Mouse (Mus musculus): ENCODE measurements around the gene Osbpl8. TPM values are rescaled to one million over a fixed set of nuclear protein-coding genes. Genes with fewer than 3 reads are reported as not detected.

Osbpl8 gene
- polyA plus RNA-seq, 1 experiment = 1.3 TPM

- Histone ChIP-seq H3K9me3 (peaks cover 3% of the 10 kb centered on the region; the same call in 1 of the 2 replicates), H3K36me3 (replicated peaks; ENCODE audit: low read length) (no peaks in the 10 kb centered on the region), H3K4me1 (peaks cover 55% of the 10 kb centered on the region), H3K27me3 (replicated peaks) (no peaks in the 10 kb centered on the region), H3K4me3 (replicated peaks) (peak overlapping the region; percentile 19)
- TF ChIP-seq GATA1 (IDR thresholded peaks at IDR 0.05; ENCODE audit: borderline replicate concordance, low read length) = no peak
- no peak for TF ChIP-seq FLI1 (IDR thresholded peaks at IDR 0.05; ENCODE audit: low read length)
Observed at GRCm38 (mm10) chr10:111163025-111163424, 1.5 kb upstream of the Osbpl8 start.

- peaks cover 62% of the 10 kb centered on the region for H3K4me1 ChIP-seq
- no peaks in the 10 kb centered on the region for H3K36me3 ChIP-seq (replicated peaks; ENCODE audit: low read length)
- H3K9me3 ChIP-seq = no peaks in the 10 kb centered on the region
- no peak for TF ChIP-seq FLI1 (IDR thresholded peaks at IDR 0.05; ENCODE audit: low read length)
- TF ChIP-seq GATA1 (IDR thresholded peaks at IDR 0.05; ENCODE audit: borderline replicate concordance, low read length) = no peak
- no peaks in the 10 kb centered on the region for H3K27me3 ChIP-seq (replicated peaks)
- peak overlapping the region; percentile 94 for H3K4me3 ChIP-seq (replicated peaks)
Observed at GRCm38 (mm10) chr10:111163601-111164240, 831 bp upstream of the Osbpl8 start.

- H3K4me3 ChIP-seq (replicated peaks) = peak overlapping the region; percentile 94
- no peaks in the 10 kb centered on the region for H3K27me3 ChIP-seq (replicated peaks)
- TF ChIP-seq FLI1 (IDR thresholded peaks at IDR 0.05; ENCODE audit: low read length) (no peak), GATA1 (IDR thresholded peaks at IDR 0.05; ENCODE audit: borderline replicate concordance, low read length) (no peak)
- H3K4me1 ChIP-seq = peaks cover 72% of the 10 kb centered on the region
- H3K36me3 ChIP-seq (replicated peaks; ENCODE audit: low read length) = no peaks in the 10 kb centered on the region
- no peaks in the 10 kb centered on the region for H3K9me3 ChIP-seq
Observed at GRCm38 (mm10) chr10:111165219-111165981, 848 bp downstream of the Osbpl8 start.

- peaks cover 2% of the 10 kb centered on the region for H3K36me3 ChIP-seq (replicated peaks; ENCODE audit: low read length)
- no peak for TF ChIP-seq FLI1 (IDR thresholded peaks at IDR 0.05; ENCODE audit: low read length)
- TF ChIP-seq GATA1 (IDR thresholded peaks at IDR 0.05; ENCODE audit: borderline replicate concordance, low read length) = no peak
- no peaks in the 10 kb centered on the region for H3K9me3 ChIP-seq
- no peaks in the 10 kb centered on the region for H3K27me3 ChIP-seq (replicated peaks)
- peak overlapping the region; percentile 94 for H3K4me3 ChIP-seq (replicated peaks)
- H3K4me1 ChIP-seq = peaks cover 77% of the 10 kb centered on the region
Observed at GRCm38 (mm10) chr10:111166057-111166841, 1.7 kb downstream of the Osbpl8 start.

GRCm38 (mm10) chr10:111167444-111167843 is 2.9 kb downstream of the Osbpl8 start:
- peaks cover 84% of the 10 kb centered on the region for H3K4me1 ChIP-seq

GRCm38 (mm10) chr10:111168305-111168704 is 3.8 kb downstream of the Osbpl8 start:
- Histone ChIP-seq H3K36me3 (replicated peaks; ENCODE audit: low read length) (peaks cover 9% of the 10 kb centered on the region), H3K9me3 (no peaks in the 10 kb centered on the region), H3K4me3 (replicated peaks) (peak overlapping the region; percentile 69), H3K4me1 (peaks cover 84% of the 10 kb centered on the region), H3K27me3 (replicated peaks) (no peaks in the 10 kb centered on the region)
- no peak for TF ChIP-seq FLI1 (IDR thresholded peaks at IDR 0.05; ENCODE audit: low read length)
- no peak for TF ChIP-seq GATA1 (IDR thresholded peaks at IDR 0.05; ENCODE audit: borderline replicate concordance, low read length)

More at GRCm38 (mm10) chr10:111167444-111167843, 2.9 kb downstream of the Osbpl8 start:
- H3K9me3 ChIP-seq = no peaks in the 10 kb centered on the region
- TF ChIP-seq GATA1 (IDR thresholded peaks at IDR 0.05; ENCODE audit: borderline replicate concordance, low read length) (no peak), FLI1 (IDR thresholded peaks at IDR 0.05; ENCODE audit: low read length) (no peak)
- H3K4me3 ChIP-seq (replicated peaks) = peak overlapping the region; percentile 70
- H3K36me3 ChIP-seq (replicated peaks; ENCODE audit: low read length) = peaks cover 9% of the 10 kb centered on the region
- no peaks in the 10 kb centered on the region for H3K27me3 ChIP-seq (replicated peaks)

GRCm38 (mm10) chr10:111171246-111171934 is 6.8 kb downstream of the Osbpl8 start:
- H3K4me1 ChIP-seq = peaks cover 92% of the 10 kb centered on the region

GRCm38 (mm10) chr10:111173589-111174247 is 9.2 kb downstream of the Osbpl8 start:
- TF ChIP-seq GATA1 (IDR thresholded peaks at IDR 0.05; ENCODE audit: borderline replicate concordance, low read length) (no peak), FLI1 (IDR thresholded peaks at IDR 0.05; ENCODE audit: low read length) (no peak)
- no peaks in the 10 kb centered on the region for H3K9me3 ChIP-seq
- no peaks in the 10 kb centered on the region for H3K27me3 ChIP-seq (replicated peaks)
- peak overlapping the region; percentile 1 for H3K4me3 ChIP-seq (replicated peaks)
- peaks cover 9% of the 10 kb centered on the region for H3K36me3 ChIP-seq (replicated peaks; ENCODE audit: low read length)
- peaks cover 87% of the 10 kb centered on the region for H3K4me1 ChIP-seq

More at GRCm38 (mm10) chr10:111171246-111171934, 6.8 kb downstream of the Osbpl8 start:
- H3K36me3 ChIP-seq (replicated peaks; ENCODE audit: low read length) = peaks cover 9% of the 10 kb centered on the region
- peak overlapping the region; percentile 78 for H3K4me3 ChIP-seq (replicated peaks)
- no peaks in the 10 kb centered on the region for H3K27me3 ChIP-seq (replicated peaks)
- no peaks in the 10 kb centered on the region for H3K9me3 ChIP-seq
- TF ChIP-seq FLI1 (IDR thresholded peaks at IDR 0.05; ENCODE audit: low read length) = no peak
- no peak for TF ChIP-seq GATA1 (IDR thresholded peaks at IDR 0.05; ENCODE audit: borderline replicate concordance, low read length)

- Histone ChIP-seq H3K27me3 (replicated peaks) (no peaks in the 10 kb centered on the region), H3K4me1 (peaks cover 80% of the 10 kb centered on the region), H3K9me3 (no peaks in the 10 kb centered on the region), H3K36me3 (replicated peaks; ENCODE audit: low read length) (peaks cover 13% of the 10 kb centered on the region), H3K4me3 (replicated peaks) (no peak overlapping the region)
- no peak for TF ChIP-seq GATA1 (IDR thresholded peaks at IDR 0.05; ENCODE audit: borderline replicate concordance, low read length)
- TF ChIP-seq FLI1 (IDR thresholded peaks at IDR 0.05; ENCODE audit: low read length) = no peak
Observed at GRCm38 (mm10) chr10:111177336-111177735, 12.8 kb downstream of the Osbpl8 start.
